Mouse (Mus musculus) ES-Bruce4 (cell line): ENCODE measurements around the gene Gm49384. TPM values are rescaled to one million over a fixed set of nuclear protein-coding genes. Genes with fewer than 3 reads are reported as not detected.

Experiments
- H3K27ac ChIP-seq: 2 replicates; pipeline ENCODE4 v1.5.1; 2012; ENCODE audit warnings: low read length, inconsistent platforms; ENCODE audit not compliant: insufficient read depth
- H3K27me3 ChIP-seq: 2 replicates; pipeline ENCODE4 v1.6.1; 2012; ENCODE audit warnings: mild to moderate bottlenecking, low read length, inconsistent platforms; ENCODE audit not compliant: control insufficient read depth, poor library complexity, insufficient read depth, severe bottlenecking
- H3K36me3 ChIP-seq: 2 replicates; pipeline ENCODE4 v1.6.1; 2012; ENCODE audit warnings: inconsistent platforms, mild to moderate bottlenecking, low read length, moderate library complexity; ENCODE audit not compliant: control insufficient read depth, poor library complexity, insufficient read depth, severe bottlenecking
- H3K4me1 ChIP-seq: one replicate; pipeline ENCODE4 v1.8.1; 2011; ENCODE audit warnings: low read length; ENCODE audit not compliant: control insufficient read depth, insufficient read depth
- H3K4me3 ChIP-seq: 2 replicates; pipeline ENCODE4 v1.5.1; 2011; ENCODE audit warnings: low read depth, mild to moderate bottlenecking, low read length
- H3K9ac ChIP-seq: 2 replicates; pipeline ENCODE4 v1.6.1; 2012; ENCODE audit warnings: low read depth, mild to moderate bottlenecking, inconsistent platforms; ENCODE audit not compliant: poor library complexity, severe bottlenecking
- H3K9me3 ChIP-seq: replicated peaks from 2 replicates; pipeline ENCODE4 v1.6.1; 2012; ENCODE audit warnings: mild to moderate bottlenecking, low read length, inconsistent platforms; ENCODE audit not compliant: control insufficient read depth, poor library complexity, insufficient read depth, severe bottlenecking
- CTCF ChIP-seq: IDR thresholded peaks from one replicate; pipeline ENCODE4 v1.8.1; 2011; ENCODE audit warnings: low read depth, low read length
- EP300 ChIP-seq: IDR thresholded peaks from 2 replicates; pipeline ENCODE4 v1.6.1; 2011; ENCODE audit warnings: low read depth, low read length; ENCODE audit not compliant: insufficient read depth
- POLR2A ChIP-seq: IDR thresholded peaks from one replicate; pipeline ENCODE4 v1.8.1; 2011; ENCODE audit warnings: low read length; ENCODE audit not compliant: insufficient read depth
- polyA plus RNA-seq: library from polyadenylated mRNA; stranded (reverse); fragments of >200 nt; gene quantifications from 2 replicates; pipeline ENCODE4 v1.2.4, GENCODE M21; 2011; ENCODE audit warnings: low read depth; ENCODE audit not compliant: missing spikeins, insufficient read depth, insufficient read length

Gene Gm49384
- polyA plus RNA-seq, 1 experiment, result 32.7 TPM

- Histone ChIP-seq H3K9me3 (no peaks in the 10 kb centered on the region), H3K36me3 (peaks cover 11% of the 10 kb centered on the region; the same call in 1 of the 2 replicates)
- TF ChIP-seq CTCF (no peak), POLR2A (no peak), EP300 (no peak)
Observed at GRCm38 (mm10) chr12:69197378-69198163, 6.5 kb downstream of the Gm49384 start.

DNA sequence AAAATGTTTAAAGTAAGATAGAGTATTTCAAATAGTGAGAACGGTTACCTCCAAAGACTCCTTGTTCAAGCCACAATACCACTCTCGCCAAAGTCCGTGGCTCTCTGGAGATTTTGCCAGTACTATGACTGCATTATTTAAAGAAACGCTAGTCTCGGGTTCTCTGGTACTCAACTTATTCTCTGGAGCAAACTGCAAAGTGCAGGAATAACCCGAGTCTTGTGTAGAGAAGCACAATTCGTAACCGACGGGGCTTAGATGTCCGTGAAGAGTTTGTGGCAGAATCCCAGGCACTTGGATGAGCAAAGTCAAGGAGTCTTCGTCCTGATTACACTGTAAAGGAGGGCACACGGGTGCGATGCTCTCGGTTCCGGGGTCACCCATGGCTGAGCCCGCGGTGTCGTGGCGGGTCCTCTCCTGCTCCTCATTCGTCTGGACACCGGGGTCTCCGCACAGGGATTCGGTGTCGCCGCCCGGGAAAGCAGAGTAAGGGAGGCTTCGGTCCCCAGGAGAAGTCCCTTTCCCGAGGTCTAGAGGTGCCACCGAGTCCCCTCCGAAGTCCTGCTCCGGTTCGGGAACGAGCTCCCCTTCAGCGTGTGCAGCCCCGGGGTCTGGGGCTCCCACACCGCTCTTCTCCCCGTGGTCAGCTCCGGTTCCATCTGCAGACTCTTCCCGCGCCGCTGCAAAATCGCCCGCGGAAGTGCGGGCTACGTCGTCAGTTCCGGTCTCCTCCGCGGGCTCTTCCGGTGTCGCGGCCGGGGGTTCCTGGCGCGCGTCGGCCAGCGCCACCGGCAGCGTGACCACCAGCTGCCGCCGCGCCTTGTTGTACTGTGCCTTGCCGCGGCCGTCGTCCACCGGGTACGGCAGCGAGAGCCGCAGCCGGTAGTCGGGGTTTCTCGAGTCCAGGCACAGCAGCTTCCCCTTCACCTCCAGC is 7.4 kb downstream of the Gm49384 start, which contains the start of gene Gm49383:
Gene Gm49383 (minus strand): TSS at position 661 of the 934 bp plus-strand sequence.
- H3K4me1 ChIP-seq, result peaks cover 1% of the 10 kb centered on the region
- TF ChIP-seq CTCF, result no peak
- TF ChIP-seq EP300, result no peak
- TF ChIP-seq POLR2A, result peak; percentile 70
- peaks cover 12% of the 10 kb centered on the region for H3K36me3 ChIP-seq
- H3K9ac ChIP-seq, result peak within 1 kb of the TSS; percentile 93
- peak within 1 kb of the TSS; percentile 97 for H3K4me3 ChIP-seq
- H3K27me3 ChIP-seq, result no peaks in the 10 kb centered on the region
- no peaks in the 10 kb centered on the region for H3K9me3 ChIP-seq
- H3K27ac ChIP-seq, result no peak within 1 kb of the TSS

More at GRCm38 (mm10) chr12:69197378-69198163, 6.5 kb downstream of the Gm49384 start:
- Histone ChIP-seq H3K4me3 (peak overlapping the region; percentile 97), H3K27ac (no peak overlapping the region), H3K27me3 (no peaks in the 10 kb centered on the region), H3K9ac (peak overlapping the region; percentile 93), H3K4me1 (peaks cover 1% of the 10 kb centered on the region)

GRCm38 (mm10) chr12:69192637-69193036 is 11.4 kb downstream of the Gm49384 start:
- H3K27ac ChIP-seq, result no peak overlapping the region
- no peaks in the 10 kb centered on the region for H3K9me3 ChIP-seq
- no peak overlapping the region for H3K9ac ChIP-seq
- TF ChIP-seq POLR2A (no peak), EP300 (no peak), CTCF (no peak)
- H3K4me3 ChIP-seq, result no peak overlapping the region
- H3K4me1 ChIP-seq, result peaks cover 1% of the 10 kb centered on the region
- no peaks in the 10 kb centered on the region for H3K27me3 ChIP-seq
- H3K36me3 ChIP-seq, result peaks cover 26% of the 10 kb centered on the region

DNA sequence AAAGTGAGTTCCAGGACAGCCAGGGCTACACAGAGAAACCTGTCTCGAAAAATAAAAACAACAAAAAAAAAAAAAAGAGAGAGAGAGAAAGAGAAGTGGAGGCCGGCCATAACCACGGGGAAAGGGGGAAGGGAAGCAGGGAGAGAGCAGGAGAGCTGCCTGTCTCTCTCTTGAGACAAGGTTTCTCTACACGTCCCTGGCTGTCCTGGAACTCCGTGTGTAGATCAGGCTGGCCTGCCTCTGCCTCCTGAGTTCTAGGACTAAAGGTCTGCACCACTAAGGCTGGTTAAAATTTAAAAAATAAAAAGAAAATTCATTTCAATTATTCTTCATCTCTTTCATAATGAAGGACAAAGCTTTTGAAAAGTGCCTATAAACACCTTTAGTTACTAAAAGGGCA is 12.7 kb downstream of the Gm49384 start:
- H3K36me3 ChIP-seq, result peaks cover 28% of the 10 kb centered on the region
- peaks cover 1% of the 10 kb centered on the region for H3K4me1 ChIP-seq
- H3K4me3 ChIP-seq, result no peak overlapping the region
- no peak overlapping the region for H3K27ac ChIP-seq
- no peaks in the 10 kb centered on the region for H3K27me3 ChIP-seq
- H3K9ac ChIP-seq, result no peak overlapping the region
- TF ChIP-seq POLR2A (no peak), CTCF (no peak)
- no peaks in the 10 kb centered on the region for H3K9me3 ChIP-seq

DNA sequence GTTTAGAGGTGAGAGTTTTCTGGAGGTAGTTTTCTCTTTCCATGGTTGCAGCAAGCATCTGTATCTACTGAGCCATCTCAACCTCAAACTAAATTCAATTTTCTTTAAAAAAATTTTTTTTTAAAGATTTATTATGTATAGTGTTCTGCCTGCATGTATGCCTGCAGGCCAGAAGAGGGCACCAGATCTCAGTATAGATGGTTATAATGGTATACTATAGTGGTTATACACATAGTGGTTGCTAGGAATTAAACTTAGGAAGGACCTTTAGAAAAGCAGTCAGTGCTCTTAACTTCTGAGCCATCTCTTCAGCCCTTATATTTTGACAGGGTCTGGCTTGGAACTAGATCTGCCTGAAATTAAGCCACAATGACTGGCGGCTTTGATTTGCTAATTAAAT is 13.5 kb downstream of the Gm49384 start:
- Histone ChIP-seq H3K27me3 (no peaks in the 10 kb centered on the region), H3K9ac (no peak overlapping the region), H3K36me3 (peaks cover 31% of the 10 kb centered on the region), H3K27ac (no peak overlapping the region), H3K4me3 (no peak overlapping the region), H3K4me1 (peaks cover 1% of the 10 kb centered on the region), H3K9me3 (no peaks in the 10 kb centered on the region)
- TF ChIP-seq CTCF (no peak), EP300 (no peak), POLR2A (no peak)
